Mouse (Mus musculus): ENCODE measurements around the gene Dgki.

Dgki gene

GRCm38 (mm10) chr6:36922006-36922405, 378.0 kb downstream of the Dgki start:
- DNase-seq (ENCODE audit: low spot score), result no peak

- DNase-seq (ENCODE audit: low spot score), result no peak
Observed at GRCm38 (mm10) chr6:36911586-36911985, 388.4 kb downstream of the Dgki start.

GRCm38 (mm10) chr6:36907191-36907590, 392.8 kb downstream of the Dgki start:
- no peak for DNase-seq (ENCODE audit: low spot score)

GRCm38 (mm10) chr6:36905965-36906364, 394.0 kb downstream of the Dgki start:
- DNase-seq (ENCODE audit: low spot score), result no peak

- DNase-seq (ENCODE audit: low spot score), result no peak
Observed at GRCm38 (mm10) chr6:36904911-36905310, 395.1 kb downstream of the Dgki start.

GRCm38 (mm10) chr6:36903821-36904220, 396.2 kb downstream of the Dgki start:
- DNase-seq (ENCODE audit: low spot score), result no peak

GRCm38 (mm10) chr6:36903159-36903794, 396.7 kb downstream of the Dgki start:
- DNase-seq (ENCODE audit: low spot score), result no peak

GRCm38 (mm10) chr6:36899872-36900271, 400.1 kb downstream of the Dgki start:
- no peak for DNase-seq (ENCODE audit: low spot score)

- DNase-seq (ENCODE audit: low spot score), result no peak
Observed at GRCm38 (mm10) chr6:36898412-36898811, 401.6 kb downstream of the Dgki start.

GRCm38 (mm10) chr6:36897616-36898149, 402.3 kb downstream of the Dgki start:
- no peak for DNase-seq (ENCODE audit: low spot score)

GRCm38 (mm10) chr6:36896656-36897055, 403.3 kb downstream of the Dgki start:
- DNase-seq (ENCODE audit: low spot score), result no peak

GRCm38 (mm10) chr6:36891820-36892219, 408.2 kb downstream of the Dgki start:
- DNase-seq (ENCODE audit: low spot score), result no peak

GRCm38 (mm10) chr6:36890776-36891175, 409.2 kb downstream of the Dgki start:
- no peak for DNase-seq (ENCODE audit: low spot score)

GRCm38 (mm10) chr6:36890296-36890695, 409.7 kb downstream of the Dgki start:
- peak; percentile 38 for DNase-seq (ENCODE audit: low spot score)

- DNase-seq (ENCODE audit: low spot score), result no peak
Observed at GRCm38 (mm10) chr6:36881309-36881708, 418.7 kb downstream of the Dgki start.

- no peak for DNase-seq (ENCODE audit: low spot score)
Observed at GRCm38 (mm10) chr6:36880643-36881263, 419.2 kb downstream of the Dgki start.

- DNase-seq (ENCODE audit: low spot score), result no peak
Observed at GRCm38 (mm10) chr6:36877399-36877798, 422.6 kb downstream of the Dgki start.

GRCm38 (mm10) chr6:36876426-36876825, 423.6 kb downstream of the Dgki start:
- no peak for DNase-seq (ENCODE audit: low spot score)

- no peak for DNase-seq (ENCODE audit: low spot score)
Observed at GRCm38 (mm10) chr6:36875926-36876325, 424.1 kb downstream of the Dgki start.

- DNase-seq (ENCODE audit: low spot score), result no peak
Observed at GRCm38 (mm10) chr6:36872876-36873275, 427.1 kb downstream of the Dgki start.

- DNase-seq (ENCODE audit: low spot score), result no peak
Observed at GRCm38 (mm10) chr6:36868217-36868616, 431.8 kb downstream of the Dgki start.

GRCm38 (mm10) chr6:36858258-36859041, 441.5 kb downstream of the Dgki start:
- DNase-seq (ENCODE audit: low spot score), result no peak
